Mouse (Mus musculus): Measurements from ENCODE around the gene Prkn. TPM values are rescaled to one million over a fixed set of nuclear protein-coding genes. Genes with fewer than 3 reads are reported as not detected.

Prkn gene
- polyA plus RNA-seq, 1 experiment from 2014 or later, result 3.9 TPM

DNA sequence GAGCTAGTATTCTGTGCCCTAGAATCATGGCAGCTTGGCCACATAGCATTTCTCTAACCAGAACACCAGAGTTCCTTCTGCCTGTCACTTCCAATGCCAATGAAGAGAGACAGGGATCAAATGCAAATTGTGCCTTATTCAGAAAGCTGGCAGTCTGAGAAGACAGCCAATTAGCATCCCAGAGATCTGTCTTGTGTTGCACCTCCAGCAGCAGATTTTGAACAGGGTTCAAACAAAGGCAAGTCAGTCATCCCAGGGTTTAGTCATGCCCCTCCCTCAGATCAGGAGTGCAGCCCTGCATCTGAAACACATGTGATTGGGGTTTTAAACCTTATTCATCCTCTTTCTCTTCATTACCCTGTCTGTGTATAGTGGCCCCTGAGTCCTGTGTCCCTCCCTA lies 900.5 kb downstream of the Prkn start:
- Histone ChIP-seq H3K4me3 (replicated peaks; ENCODE audit: low read length) (no peak overlapping the region), H3K27ac (ENCODE audit: low read length) (no peak overlapping the region), H3K36me3 (ENCODE audit: control insufficient read depth, insufficient read depth) (no peaks in the 10 kb centered on the region), H3K4me2 (ENCODE audit: low read length) (no peak overlapping the region), H3K9me3 (ENCODE audit: control insufficient read depth, low read length) (no peaks in the 10 kb centered on the region), H3K27me3 (replicated peaks; ENCODE audit: control insufficient read depth, insufficient read depth, low read length) (no peaks in the 10 kb centered on the region), H3K4me1 (replicated peaks; ENCODE audit: control insufficient read depth, insufficient read depth, low read length) (peaks cover 5% of the 10 kb centered on the region; the same call in 1 of the 2 replicates), H3K9ac (replicated peaks; ENCODE audit: low read depth, low read length) (no peak overlapping the region)
- peak; percentile 67 for ATAC-seq

GRCm38 (mm10) chr17:11741161-11741560 lies 901.0 kb downstream of the Prkn start:
- ATAC-seq, result no peak
- no peak overlapping the region for H3K4me2 ChIP-seq (ENCODE audit: low read length)
- peaks cover 5% of the 10 kb centered on the region; the same call in 1 of the 2 replicates for H3K4me1 ChIP-seq (replicated peaks; ENCODE audit: control insufficient read depth, insufficient read depth, low read length)
- no peaks in the 10 kb centered on the region for H3K27me3 ChIP-seq (replicated peaks; ENCODE audit: control insufficient read depth, insufficient read depth, low read length)
- H3K9ac ChIP-seq (replicated peaks; ENCODE audit: low read depth, low read length), result no peak overlapping the region
- H3K36me3 ChIP-seq (ENCODE audit: control insufficient read depth, insufficient read depth), result no peaks in the 10 kb centered on the region
- no peak overlapping the region for H3K4me3 ChIP-seq (replicated peaks; ENCODE audit: low read length)
- no peaks in the 10 kb centered on the region for H3K9me3 ChIP-seq (ENCODE audit: control insufficient read depth, low read length)
- WGBS, result 73% methylated on average over 5 of the region's 5 CpGs
- no peak overlapping the region for H3K27ac ChIP-seq (ENCODE audit: low read length)

DNA sequence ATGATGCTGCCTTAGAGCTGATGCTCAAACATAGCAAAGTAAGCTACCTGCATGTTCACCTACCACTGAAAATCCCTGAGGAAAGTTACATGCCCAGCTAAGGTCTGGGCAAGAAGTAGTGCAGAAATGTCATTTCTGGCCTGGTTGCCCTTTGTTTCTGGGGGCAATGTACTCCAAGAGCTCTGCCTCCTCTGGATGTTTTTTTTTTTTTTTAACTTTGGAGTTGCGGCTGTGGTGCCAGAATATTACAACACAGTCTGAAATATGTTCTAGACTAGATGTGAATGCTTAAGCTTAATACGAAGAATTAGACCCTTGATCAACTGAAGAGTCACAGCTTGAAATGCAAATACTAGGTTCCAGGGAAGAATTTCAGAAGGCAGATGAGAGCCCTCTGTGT lies 911.1 kb downstream of the Prkn start:
- no peaks in the 10 kb centered on the region for H3K4me1 ChIP-seq (replicated peaks; ENCODE audit: control insufficient read depth, insufficient read depth, low read length)
- H3K27me3 ChIP-seq (replicated peaks; ENCODE audit: control insufficient read depth, insufficient read depth, low read length), result no peaks in the 10 kb centered on the region
- no peak overlapping the region for H3K4me2 ChIP-seq (ENCODE audit: low read length)
- ATAC-seq, result no peak
- no peaks in the 10 kb centered on the region for H3K9me3 ChIP-seq (ENCODE audit: control insufficient read depth, low read length)
- WGBS, result 93% methylated on average over 2 of the region's 2 CpGs
- H3K36me3 ChIP-seq (ENCODE audit: control insufficient read depth, insufficient read depth), result no peaks in the 10 kb centered on the region
- H3K9ac ChIP-seq (replicated peaks; ENCODE audit: low read depth, low read length), result no peak overlapping the region
- H3K27ac ChIP-seq (ENCODE audit: low read length), result no peak overlapping the region
- H3K4me3 ChIP-seq (replicated peaks; ENCODE audit: low read length), result no peak overlapping the region

DNA sequence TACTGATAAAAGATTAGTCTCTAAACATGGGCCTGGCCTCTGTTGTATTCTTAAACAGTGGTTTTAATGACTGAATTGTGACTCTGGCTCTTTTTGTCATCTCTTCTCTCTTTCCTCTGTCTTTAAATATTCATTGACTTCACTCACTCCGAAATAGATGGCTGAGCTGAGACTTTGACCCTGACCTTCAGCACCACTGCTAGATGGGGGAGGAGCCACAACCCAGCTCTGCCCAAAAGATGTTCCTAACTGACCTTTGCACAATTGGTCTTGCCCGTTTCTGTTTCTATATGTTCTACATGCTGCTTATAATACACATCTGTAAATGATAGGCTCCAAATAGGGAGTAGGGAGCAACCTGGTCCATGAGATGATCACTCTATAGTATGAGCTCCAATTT lies 912.5 kb downstream of the Prkn start:
- 71% methylated on average over 2 of the region's 2 CpGs for WGBS
- Histone ChIP-seq H3K4me1 (replicated peaks; ENCODE audit: control insufficient read depth, insufficient read depth, low read length) (no peaks in the 10 kb centered on the region), H3K9me3 (ENCODE audit: control insufficient read depth, low read length) (no peaks in the 10 kb centered on the region), H3K9ac (replicated peaks; ENCODE audit: low read depth, low read length) (no peak overlapping the region), H3K36me3 (ENCODE audit: control insufficient read depth, insufficient read depth) (no peaks in the 10 kb centered on the region), H3K27ac (ENCODE audit: low read length) (no peak overlapping the region), H3K4me3 (replicated peaks; ENCODE audit: low read length) (no peak overlapping the region), H3K4me2 (ENCODE audit: low read length) (no peak overlapping the region), H3K27me3 (replicated peaks; ENCODE audit: control insufficient read depth, insufficient read depth, low read length) (no peaks in the 10 kb centered on the region)
- ATAC-seq, result no peak

- WGBS, result 17% methylated on average over 3 of the region's 3 CpGs
- Histone ChIP-seq H3K27ac (ENCODE audit: low read length) (no peak overlapping the region), H3K4me1 (replicated peaks; ENCODE audit: control insufficient read depth, insufficient read depth, low read length) (0 out of 2 replicates have a peak, but pooled peaks cover 2% of the 10 kb centered on the region), H3K27me3 (replicated peaks; ENCODE audit: control insufficient read depth, insufficient read depth, low read length) (no peaks in the 10 kb centered on the region), H3K9me3 (ENCODE audit: control insufficient read depth, low read length) (no peaks in the 10 kb centered on the region), H3K4me2 (ENCODE audit: low read length) (no peak overlapping the region), H3K9ac (replicated peaks; ENCODE audit: low read depth, low read length) (no peak overlapping the region), H3K36me3 (ENCODE audit: control insufficient read depth, insufficient read depth) (no peaks in the 10 kb centered on the region), H3K4me3 (replicated peaks; ENCODE audit: low read length) (no peak overlapping the region)
- no peak for ATAC-seq
These were observed 924.9 kb downstream of the Prkn start for GRCm38 (mm10) chr17:11765117-11765516.

GRCm38 (mm10) chr17:11765581-11765980 lies 925.4 kb downstream of the Prkn start:
- 19% methylated on average over 2 of the region's 2 CpGs for WGBS
- no peak overlapping the region for H3K27ac ChIP-seq (ENCODE audit: low read length)
- no peak overlapping the region for H3K4me2 ChIP-seq (ENCODE audit: low read length)
- H3K27me3 ChIP-seq (replicated peaks; ENCODE audit: control insufficient read depth, insufficient read depth, low read length), result no peaks in the 10 kb centered on the region
- no peak for ATAC-seq
- no peaks in the 10 kb centered on the region for H3K9me3 ChIP-seq (ENCODE audit: control insufficient read depth, low read length)
- 0 out of 2 replicates have a peak, but pooled peaks cover 2% of the 10 kb centered on the region for H3K4me1 ChIP-seq (replicated peaks; ENCODE audit: control insufficient read depth, insufficient read depth, low read length)
- no peak overlapping the region for H3K9ac ChIP-seq (replicated peaks; ENCODE audit: low read depth, low read length)
- no peaks in the 10 kb centered on the region for H3K36me3 ChIP-seq (ENCODE audit: control insufficient read depth, insufficient read depth)
- H3K4me3 ChIP-seq (replicated peaks; ENCODE audit: low read length), result no peak overlapping the region

GRCm38 (mm10) chr17:11767301-11767700 lies 927.1 kb downstream of the Prkn start:
- H3K9ac ChIP-seq (replicated peaks; ENCODE audit: low read depth, low read length), result no peak overlapping the region
- H3K27ac ChIP-seq (ENCODE audit: low read length), result no peak overlapping the region
- H3K4me3 ChIP-seq (replicated peaks; ENCODE audit: low read length), result no peak overlapping the region
- 86% methylated on average over 4 of the region's 4 CpGs for WGBS
- no peak overlapping the region for H3K4me2 ChIP-seq (ENCODE audit: low read length)
- no peaks in the 10 kb centered on the region for H3K36me3 ChIP-seq (ENCODE audit: control insufficient read depth, insufficient read depth)
- ATAC-seq, result no peak
- 0 out of 2 replicates have a peak, but pooled peaks cover 2% of the 10 kb centered on the region for H3K4me1 ChIP-seq (replicated peaks; ENCODE audit: control insufficient read depth, insufficient read depth, low read length)
- no peaks in the 10 kb centered on the region for H3K27me3 ChIP-seq (replicated peaks; ENCODE audit: control insufficient read depth, insufficient read depth, low read length)
- H3K9me3 ChIP-seq (ENCODE audit: control insufficient read depth, low read length), result no peaks in the 10 kb centered on the region

GRCm38 (mm10) chr17:11768345-11768744 lies 928.2 kb downstream of the Prkn start:
- Histone ChIP-seq H3K27me3 (replicated peaks; ENCODE audit: control insufficient read depth, insufficient read depth, low read length) (no peaks in the 10 kb centered on the region), H3K9ac (replicated peaks; ENCODE audit: low read depth, low read length) (no peak overlapping the region), H3K9me3 (ENCODE audit: control insufficient read depth, low read length) (no peaks in the 10 kb centered on the region), H3K4me2 (ENCODE audit: low read length) (no peak overlapping the region), H3K27ac (ENCODE audit: low read length) (no peak overlapping the region), H3K4me3 (replicated peaks; ENCODE audit: low read length) (no peak overlapping the region), H3K4me1 (replicated peaks; ENCODE audit: control insufficient read depth, insufficient read depth, low read length) (0 out of 2 replicates have a peak, but pooled peaks cover 2% of the 10 kb centered on the region), H3K36me3 (ENCODE audit: control insufficient read depth, insufficient read depth) (no peaks in the 10 kb centered on the region)
- ATAC-seq, result no peak
- 89% methylated on average over 4 of the region's 4 CpGs for WGBS

- H3K4me1 ChIP-seq (replicated peaks; ENCODE audit: control insufficient read depth, insufficient read depth, low read length), result 0 out of 2 replicates have a peak, but pooled peaks cover 2% of the 10 kb centered on the region
- 91% methylated on average over 1 of the region's 1 CpGs for WGBS
- H3K4me3 ChIP-seq (replicated peaks; ENCODE audit: low read length), result no peak overlapping the region
- no peaks in the 10 kb centered on the region for H3K27me3 ChIP-seq (replicated peaks; ENCODE audit: control insufficient read depth, insufficient read depth, low read length)
- H3K36me3 ChIP-seq (ENCODE audit: control insufficient read depth, insufficient read depth), result no peaks in the 10 kb centered on the region
- no peaks in the 10 kb centered on the region for H3K9me3 ChIP-seq (ENCODE audit: control insufficient read depth, low read length)
- no peak overlapping the region for H3K9ac ChIP-seq (replicated peaks; ENCODE audit: low read depth, low read length)
- no peak for ATAC-seq
- no peak overlapping the region for H3K4me2 ChIP-seq (ENCODE audit: low read length)
- H3K27ac ChIP-seq (ENCODE audit: low read length), result no peak overlapping the region
These were observed 928.8 kb downstream of the Prkn start for GRCm38 (mm10) chr17:11768971-11769370.

DNA sequence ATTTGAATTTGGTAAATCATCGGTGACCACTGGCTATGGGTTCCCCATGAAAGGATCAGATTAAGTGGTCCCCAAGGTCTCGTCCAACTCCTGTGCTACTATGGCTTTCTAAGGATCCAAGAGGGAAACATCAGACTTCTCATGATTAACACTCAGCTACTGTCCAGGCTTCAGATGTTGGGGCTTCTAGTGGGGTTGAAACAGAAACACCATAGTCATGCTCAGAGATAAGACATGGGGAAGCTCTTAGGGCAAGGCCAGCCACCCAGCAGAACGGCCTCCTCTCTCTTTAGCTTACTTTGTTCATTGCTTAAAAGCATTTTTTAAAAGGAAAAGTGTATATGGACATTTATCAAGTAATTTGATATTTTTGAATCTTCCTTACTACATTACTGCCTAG lies 929.3 kb downstream of the Prkn start:
- no peaks in the 10 kb centered on the region for H3K36me3 ChIP-seq (ENCODE audit: control insufficient read depth, insufficient read depth)
- no peak overlapping the region for H3K4me2 ChIP-seq (ENCODE audit: low read length)
- 0 out of 2 replicates have a peak, but pooled peaks cover 2% of the 10 kb centered on the region for H3K4me1 ChIP-seq (replicated peaks; ENCODE audit: control insufficient read depth, insufficient read depth, low read length)
- H3K9ac ChIP-seq (replicated peaks; ENCODE audit: low read depth, low read length), result no peak overlapping the region
- no peaks in the 10 kb centered on the region for H3K27me3 ChIP-seq (replicated peaks; ENCODE audit: control insufficient read depth, insufficient read depth, low read length)
- no peak overlapping the region for H3K27ac ChIP-seq (ENCODE audit: low read length)
- no peak for ATAC-seq
- H3K9me3 ChIP-seq (ENCODE audit: control insufficient read depth, low read length), result no peaks in the 10 kb centered on the region
- H3K4me3 ChIP-seq (replicated peaks; ENCODE audit: low read length), result no peak overlapping the region
- WGBS, result 86% methylated on average over 3 of the region's 3 CpGs

Data from forebrain, embryonic 16.5 days (tissue).